Mouse (Mus musculus) regulatory T cell (primary cell): ENCODE data around the gene 4930590J08Rik.

Experiments
- in situ Hi-C: fragments of 300-600 bp; cut with MboI, MseI; formaldehyde crosslinking; loops from one replicate; pipeline ENCODE4 v1.15.1; 2025; ENCODE audit warnings: high pct_unique_total_duplicates

The 4930590J08Rik gene

GRCm38 (mm10) chr6:91960028-91960811 lies 57.6 kb downstream of the 4930590J08Rik start:
- in situ Hi-C loops: no loop called here

- in situ Hi-C loops: no loop called here
Observed at GRCm38 (mm10) chr6:91963429-91963828, 60.8 kb downstream of the 4930590J08Rik start.

GRCm38 (mm10) chr6:91965060-91965459 lies 62.5 kb downstream of the 4930590J08Rik start:
- in situ Hi-C loops: no loop called here

GRCm38 (mm10) chr6:91966006-91966405 lies 63.4 kb downstream of the 4930590J08Rik start:
- in situ Hi-C loops: no loop called here

GRCm38 (mm10) chr6:91972201-91972646 lies 69.6 kb downstream of the 4930590J08Rik start:
- in situ Hi-C loops: no loop called here

GRCm38 (mm10) chr6:91973972-91974371 lies 71.4 kb downstream of the 4930590J08Rik start:
- in situ Hi-C loops: no loop called here

GRCm38 (mm10) chr6:91978371-91979300 lies 76.0 kb downstream of the 4930590J08Rik start, which contains the start of gene Fgd5:
Gene Fgd5 (plus strand): TSS chr6:91978878.
- in situ Hi-C loops: no loop called here

GRCm38 (mm10) chr6:91979301-91979996 lies 76.8 kb downstream of the 4930590J08Rik start:
- in situ Hi-C loops: no loop called here

GRCm38 (mm10) chr6:91980011-91980410 lies 77.4 kb downstream of the 4930590J08Rik start:
- in situ Hi-C loops: no loop called here

GRCm38 (mm10) chr6:91990101-91990500 lies 87.5 kb downstream of the 4930590J08Rik start:
- in situ Hi-C loops: no loop called here

GRCm38 (mm10) chr6:91992823-91993222 lies 90.2 kb downstream of the 4930590J08Rik start:
- in situ Hi-C loops: no loop called here

- in situ Hi-C loops: no loop called here
Observed at GRCm38 (mm10) chr6:91993795-91994505, 91.3 kb downstream of the 4930590J08Rik start.

- in situ Hi-C loops: no loop called here
Observed at GRCm38 (mm10) chr6:91996072-91996471, 93.5 kb downstream of the 4930590J08Rik start.
